Mouse (Mus musculus): ENCODE measurements at regions not wholly inside any gene's neighbourhood (a gene's known extent, or its start where the extent isn't known, plus 50 kb on each side); places are given as distances from the start of the nearest gene placed in this dataset.

DNA sequence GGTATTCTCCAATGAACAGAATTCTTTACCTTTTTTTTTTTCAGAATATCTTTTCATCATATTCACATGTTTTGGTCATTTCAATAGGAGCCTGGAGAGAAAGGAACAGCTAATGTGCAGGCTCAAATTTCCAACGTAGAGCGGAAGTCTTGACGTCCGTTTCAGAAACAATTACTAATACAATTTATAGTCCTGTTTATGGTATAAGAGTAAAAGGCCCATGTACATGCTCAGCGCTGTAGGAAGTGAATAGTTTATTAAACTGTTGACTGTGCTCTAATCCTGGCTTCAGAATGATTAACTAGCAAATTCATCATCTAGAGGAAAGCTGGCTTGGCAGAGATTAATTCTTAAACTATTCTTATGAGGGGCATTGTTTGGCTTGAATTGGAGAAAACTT, 142.1 kb downstream of the Pik3r1 start:
- ATAC-seq (ENCODE audit: extremely low read depth, insufficient number of reproducible peaks, low FRiP score, poor library complexity, severe bottlenecking), result no peak

DNA sequence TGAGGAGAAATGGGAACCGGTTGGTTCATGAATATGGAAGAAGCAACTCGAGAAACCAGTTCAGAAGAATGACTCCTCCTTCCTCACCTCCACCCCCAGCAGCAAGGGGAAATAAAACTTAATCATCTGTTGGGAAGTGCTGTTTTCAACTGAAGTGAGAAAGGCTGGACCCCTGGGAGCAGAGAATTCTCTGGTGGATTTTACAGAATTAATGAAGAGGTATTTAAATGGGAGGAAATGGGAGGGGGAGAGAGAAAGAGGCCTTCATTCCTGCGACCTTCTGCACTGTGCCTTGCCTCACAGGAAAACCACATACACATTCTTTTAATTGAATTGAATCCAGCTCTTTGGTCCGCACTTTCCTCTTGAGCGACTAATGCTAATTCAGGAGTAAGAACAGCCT, 143.8 kb downstream of the Pik3r1 start:
- no peak for ATAC-seq (ENCODE audit: extremely low read depth, insufficient number of reproducible peaks, low FRiP score, poor library complexity, severe bottlenecking)

DNA sequence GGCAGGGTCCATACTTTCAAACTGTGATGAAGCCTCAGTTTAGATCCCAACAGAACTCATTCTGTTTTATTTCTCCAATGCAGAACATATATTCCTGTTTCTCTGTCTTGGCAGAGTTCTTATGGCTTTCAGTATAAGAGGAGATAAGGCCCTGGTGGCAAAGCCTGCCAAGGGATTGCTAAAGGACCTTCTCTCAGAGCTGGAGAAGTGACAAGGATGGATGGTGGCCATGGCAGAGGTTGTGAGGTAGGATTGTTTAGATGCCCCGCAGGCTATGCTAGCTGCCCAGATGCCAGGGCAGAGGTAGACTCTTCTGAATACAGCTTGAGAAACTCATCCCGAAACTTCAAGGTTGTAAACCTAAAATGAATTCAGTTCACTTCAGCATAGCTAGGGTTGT, 145.4 kb downstream of the Pik3r1 start:
- no peak for ATAC-seq (ENCODE audit: extremely low read depth, insufficient number of reproducible peaks, low FRiP score, poor library complexity, severe bottlenecking)

DNA sequence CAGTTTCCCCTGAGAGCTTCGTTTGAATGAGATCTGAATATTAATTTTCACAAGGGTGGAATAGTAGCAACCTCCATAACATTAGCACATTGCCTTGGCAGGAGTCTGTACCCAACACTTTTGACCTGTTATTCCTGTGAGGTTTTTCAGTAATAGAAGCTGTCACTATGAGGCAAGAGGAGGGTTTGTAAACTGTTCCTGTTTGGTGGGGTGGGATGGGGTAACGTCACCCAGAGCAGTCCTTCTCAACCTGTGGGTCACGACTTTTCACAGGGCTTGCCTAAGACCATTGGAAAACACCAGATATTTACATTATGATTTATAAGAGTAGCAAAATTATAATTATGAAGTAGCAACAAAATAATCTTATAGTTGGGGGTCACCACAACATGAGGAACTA, 147.4 kb downstream of the Pik3r1 start:
- ATAC-seq (ENCODE audit: extremely low read depth, insufficient number of reproducible peaks, low FRiP score, poor library complexity, severe bottlenecking), result no peak

DNA sequence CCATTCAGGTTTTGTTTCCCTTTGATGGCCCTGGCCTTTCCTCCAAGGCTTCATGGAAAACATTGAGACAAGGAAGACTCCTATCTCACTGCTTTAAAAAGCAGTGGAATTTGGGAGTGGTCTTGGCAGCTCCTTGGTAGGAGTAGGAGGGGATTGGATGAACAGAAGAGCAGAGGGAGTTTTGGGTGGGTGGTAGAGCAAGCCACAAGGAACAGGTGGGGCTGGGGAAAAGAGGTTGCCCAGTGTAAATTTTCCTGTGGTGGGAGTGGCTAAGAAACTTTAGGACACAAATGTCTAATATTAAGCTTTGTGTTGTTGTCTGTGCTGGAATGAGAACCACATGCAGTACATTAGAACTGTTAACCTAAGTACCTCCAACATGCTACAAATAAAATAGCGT, 148.9 kb downstream of the Pik3r1 start:
- ATAC-seq (ENCODE audit: extremely low read depth, insufficient number of reproducible peaks, low FRiP score, poor library complexity, severe bottlenecking), result no peak

DNA sequence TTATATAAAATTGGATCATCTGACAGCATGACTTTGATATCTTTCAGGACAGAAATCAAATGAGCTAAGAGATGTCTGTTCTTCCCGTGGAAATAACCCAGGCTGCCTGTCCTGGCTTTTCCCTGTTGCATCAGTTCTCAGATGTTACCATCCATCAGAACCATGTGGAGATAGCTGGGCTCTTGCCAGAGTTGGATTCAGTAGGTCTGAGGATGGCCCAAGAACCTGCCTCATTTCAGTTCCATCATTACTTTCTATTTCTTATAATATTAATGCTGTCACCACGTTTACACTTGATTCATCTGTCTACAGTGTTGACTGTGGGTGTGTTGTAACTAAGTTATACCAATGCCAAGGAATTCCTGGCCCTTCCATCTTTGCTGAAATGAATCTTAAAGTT, 155.2 kb downstream of the Pik3r1 start:
- no peak for ATAC-seq (ENCODE audit: extremely low read depth, insufficient number of reproducible peaks, low FRiP score, poor library complexity, severe bottlenecking)

DNA sequence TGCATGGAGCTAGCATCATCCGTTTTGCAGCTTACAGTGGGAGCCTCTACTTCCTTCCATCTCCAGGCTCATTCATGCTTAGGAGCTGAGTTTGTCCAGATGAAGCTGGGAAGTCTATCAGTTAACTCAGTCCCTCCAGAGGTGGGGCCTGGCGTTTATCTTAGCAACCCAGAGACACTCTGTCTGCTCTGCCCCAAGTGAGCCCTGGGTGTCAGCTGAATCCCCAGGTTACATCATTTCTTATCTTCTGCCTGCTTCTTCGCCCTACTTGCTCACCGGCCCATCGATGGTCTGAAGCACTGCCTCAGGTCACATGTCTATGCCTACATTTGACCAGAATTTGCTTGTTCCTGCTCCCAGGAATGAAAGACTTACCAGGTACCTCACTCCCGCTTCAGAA, 156.3 kb downstream of the Pik3r1 start:
- no peak for ATAC-seq (ENCODE audit: extremely low read depth, insufficient number of reproducible peaks, low FRiP score, poor library complexity, severe bottlenecking)

DNA sequence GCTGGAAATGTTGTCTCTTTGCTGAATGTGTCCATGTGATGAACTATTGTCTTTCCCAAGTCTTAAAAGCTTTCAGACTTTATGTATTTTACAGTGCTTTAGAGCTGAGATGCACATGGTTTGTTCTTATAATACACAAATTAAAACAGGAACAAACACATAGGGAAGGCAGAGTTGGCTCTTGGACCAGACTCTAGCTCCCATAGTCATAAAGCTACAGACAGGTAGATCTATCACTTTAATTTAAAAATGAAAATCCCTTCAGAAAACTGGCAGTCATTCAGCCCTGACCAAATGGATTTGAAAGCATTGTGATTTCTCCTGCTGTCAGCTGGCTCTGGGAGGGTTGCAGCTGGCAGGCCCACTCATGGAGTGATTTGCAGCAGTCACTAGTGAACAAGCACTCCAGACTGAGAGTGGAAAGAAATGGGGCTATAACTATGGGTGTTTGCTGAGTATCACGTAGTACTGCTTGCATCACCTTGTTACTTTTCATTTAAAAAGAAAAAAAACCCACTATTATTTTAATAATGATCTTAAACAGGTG, 161.8 kb downstream of the Pik3r1 start:
- ATAC-seq (ENCODE audit: extremely low read depth, insufficient number of reproducible peaks, low FRiP score, poor library complexity, severe bottlenecking), result no peak

DNA sequence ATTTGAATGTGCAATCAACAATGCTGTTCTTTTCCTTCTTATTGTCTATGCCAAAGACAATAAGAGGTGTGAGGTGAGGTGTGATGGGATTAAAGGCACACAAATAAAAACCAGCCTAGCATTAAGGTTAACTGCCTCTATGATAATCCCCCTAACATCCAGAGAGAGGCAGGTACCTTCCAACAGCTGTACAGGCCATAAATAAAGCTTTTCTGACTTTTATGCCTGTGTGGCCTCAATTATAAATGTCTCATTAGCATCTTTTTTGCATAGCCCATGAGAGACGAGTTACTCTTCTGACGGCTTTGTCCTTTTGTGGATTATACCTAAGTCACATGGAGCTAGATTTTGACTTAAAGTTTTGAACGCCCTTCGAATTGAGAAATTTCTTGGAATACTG, 162.3 kb downstream of the Pik3r1 start:
- no peak for ATAC-seq (ENCODE audit: extremely low read depth, insufficient number of reproducible peaks, low FRiP score, poor library complexity, severe bottlenecking)

DNA sequence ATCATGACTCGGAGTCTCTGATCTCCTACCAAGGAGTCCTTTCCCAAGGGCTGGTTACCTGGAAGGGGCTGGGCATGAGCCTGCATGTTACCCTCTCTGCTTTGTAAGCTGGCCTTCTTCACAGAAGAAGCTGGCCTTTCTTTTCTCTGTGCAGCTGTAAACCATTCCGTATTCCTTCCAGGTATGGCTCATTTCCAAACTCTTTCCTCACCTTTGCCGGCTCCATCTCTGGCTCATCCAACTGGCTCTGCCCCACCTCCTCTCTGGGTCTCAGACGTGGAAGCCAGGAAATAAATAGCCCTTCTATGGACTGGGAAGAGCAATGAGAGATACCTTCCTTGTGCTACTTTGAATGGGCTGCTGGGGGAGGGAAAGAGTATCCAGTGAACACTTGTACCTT, 163.0 kb downstream of the Pik3r1 start:
- no peak for ATAC-seq (ENCODE audit: extremely low read depth, insufficient number of reproducible peaks, low FRiP score, poor library complexity, severe bottlenecking)

DNA sequence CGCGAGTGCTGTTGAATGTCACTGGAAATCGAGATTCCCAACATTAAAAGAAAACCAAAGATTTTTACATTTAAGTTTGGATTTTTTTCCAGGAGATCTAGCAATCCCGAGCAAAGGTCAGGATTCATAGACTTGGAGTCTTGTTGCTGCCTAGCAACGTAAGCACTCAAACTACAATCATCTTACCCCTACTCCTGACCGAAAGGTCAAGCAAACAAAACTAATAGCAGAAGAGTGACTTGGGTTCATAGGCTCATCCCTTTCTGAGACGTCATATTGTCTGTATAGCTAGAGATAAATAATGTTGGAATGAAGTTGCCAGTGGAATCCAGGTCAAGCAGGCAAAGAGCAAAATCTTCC, 169.9 kb downstream of the Pik3r1 start:
- ATAC-seq (ENCODE audit: extremely low read depth, insufficient number of reproducible peaks, low FRiP score, poor library complexity, severe bottlenecking), result no peak

DNA sequence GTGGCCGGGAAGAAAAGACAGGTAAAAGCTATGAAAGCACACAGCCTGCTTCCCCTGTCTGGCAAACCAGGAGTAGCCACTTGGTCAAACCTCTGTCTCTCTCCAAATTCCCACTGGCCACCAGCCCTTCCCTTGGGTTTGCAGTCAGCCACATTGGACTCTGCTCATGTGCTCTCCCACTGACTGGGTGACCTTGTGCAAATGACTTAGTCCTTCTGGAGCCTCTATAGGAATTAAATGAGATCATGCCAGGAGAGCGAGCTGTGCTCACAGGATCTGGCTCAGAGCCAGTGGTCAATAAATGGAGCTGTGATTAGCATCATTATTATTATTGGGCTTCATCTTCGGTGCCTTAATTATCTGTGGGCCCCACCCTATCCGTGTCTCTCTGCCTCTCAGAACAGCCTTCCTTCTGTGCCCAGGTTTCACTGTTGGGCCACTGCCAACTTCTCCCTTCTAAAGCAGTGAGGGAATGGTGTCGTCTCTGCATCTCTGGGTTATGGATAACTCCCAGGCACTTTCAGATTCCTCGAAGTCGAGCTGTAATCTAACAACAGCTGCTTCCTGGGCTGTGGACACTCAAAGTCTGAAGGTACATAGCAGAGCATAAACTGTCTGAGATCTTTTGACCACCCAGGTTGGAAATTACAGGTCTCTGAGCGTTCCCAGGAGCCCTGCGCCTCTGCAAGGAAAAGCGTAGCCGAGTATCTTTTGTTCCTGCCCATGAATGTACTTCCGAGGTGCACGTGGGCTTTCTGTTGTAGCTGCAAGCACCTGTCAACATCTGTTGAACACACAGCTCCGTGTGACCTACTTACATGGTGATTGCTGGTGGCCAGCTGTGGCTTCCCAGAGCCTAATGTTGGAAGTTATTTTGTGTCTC, 170.5 kb downstream of the Pik3r1 start:
- ATAC-seq (ENCODE audit: extremely low read depth, insufficient number of reproducible peaks, low FRiP score, poor library complexity, severe bottlenecking), result no peak

DNA sequence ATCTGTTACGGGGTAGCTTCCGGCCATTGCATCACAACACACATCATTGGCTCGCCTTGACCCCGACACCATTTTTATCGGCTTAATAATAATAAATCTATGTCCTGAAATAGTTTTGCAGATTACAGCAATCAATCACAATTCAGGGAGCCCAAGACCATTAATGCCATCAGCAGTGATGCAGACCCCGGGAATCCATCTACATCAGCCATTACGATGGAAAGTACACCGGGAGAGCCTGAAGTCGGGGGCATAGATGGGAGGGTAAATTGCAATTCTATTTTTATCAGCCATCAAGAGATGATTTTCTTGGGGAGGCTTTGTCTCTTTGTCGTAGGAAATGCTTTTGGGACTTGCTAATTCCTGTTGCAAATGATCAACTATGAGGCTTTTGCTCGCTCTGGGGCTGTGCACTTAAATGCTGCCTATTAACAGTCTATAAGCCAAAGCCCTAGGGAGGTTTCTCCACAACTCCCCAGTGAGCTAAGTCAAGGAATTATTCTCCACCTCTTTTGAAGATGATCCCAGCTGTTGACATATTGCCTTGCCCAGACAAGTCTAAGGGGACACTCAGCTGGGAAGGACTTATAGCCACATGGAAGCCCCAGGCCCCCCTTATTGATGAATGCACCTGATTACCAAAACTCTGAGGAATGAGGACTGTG, 173.4 kb downstream of the Pik3r1 start:
- no peak for ATAC-seq (ENCODE audit: extremely low read depth, insufficient number of reproducible peaks, low FRiP score, poor library complexity, severe bottlenecking)

DNA sequence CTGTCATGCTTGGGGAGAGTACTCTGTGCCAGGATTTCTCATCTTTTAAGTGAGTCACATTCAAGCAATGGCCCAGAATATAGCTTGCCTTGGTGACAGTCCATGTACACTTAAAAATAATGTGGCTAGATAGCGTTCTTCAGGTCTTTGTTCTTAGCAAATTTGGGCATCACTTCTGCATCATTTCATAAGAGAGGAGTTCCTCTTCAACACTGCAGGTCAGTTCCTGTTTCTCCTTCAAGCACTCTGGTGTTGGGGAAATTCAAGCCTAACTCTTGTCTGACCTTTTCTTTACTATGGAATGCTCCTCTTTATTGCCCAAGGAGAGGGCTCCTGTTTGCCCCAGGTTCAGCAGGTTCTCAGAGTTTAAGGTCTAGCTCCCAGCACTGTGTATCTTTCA, 175.7 kb downstream of the Pik3r1 start:
- ATAC-seq (ENCODE audit: extremely low read depth, insufficient number of reproducible peaks, low FRiP score, poor library complexity, severe bottlenecking), result peak; percentile 85

DNA sequence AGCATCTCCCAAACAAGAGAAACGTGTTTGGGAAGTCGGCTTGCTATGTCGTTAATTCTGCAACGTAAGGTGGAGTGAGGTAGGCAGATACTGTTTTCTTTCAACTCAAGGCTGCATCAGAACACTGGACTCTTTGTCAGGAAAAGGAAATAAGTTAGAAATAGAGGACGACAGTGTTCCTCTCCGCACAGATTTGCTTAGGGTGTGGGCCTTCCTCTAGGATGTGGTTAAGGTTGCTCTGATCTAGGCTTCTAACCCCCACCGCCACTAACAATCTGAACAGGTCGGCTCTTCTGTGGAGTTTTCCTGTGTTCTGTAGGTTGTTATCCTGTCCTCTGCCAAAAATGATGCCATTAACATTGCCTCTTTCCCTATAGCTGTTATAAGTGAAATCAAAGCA, 179.1 kb downstream of the Pik3r1 start:
- no peak for ATAC-seq (ENCODE audit: extremely low read depth, insufficient number of reproducible peaks, low FRiP score, poor library complexity, severe bottlenecking)

DNA sequence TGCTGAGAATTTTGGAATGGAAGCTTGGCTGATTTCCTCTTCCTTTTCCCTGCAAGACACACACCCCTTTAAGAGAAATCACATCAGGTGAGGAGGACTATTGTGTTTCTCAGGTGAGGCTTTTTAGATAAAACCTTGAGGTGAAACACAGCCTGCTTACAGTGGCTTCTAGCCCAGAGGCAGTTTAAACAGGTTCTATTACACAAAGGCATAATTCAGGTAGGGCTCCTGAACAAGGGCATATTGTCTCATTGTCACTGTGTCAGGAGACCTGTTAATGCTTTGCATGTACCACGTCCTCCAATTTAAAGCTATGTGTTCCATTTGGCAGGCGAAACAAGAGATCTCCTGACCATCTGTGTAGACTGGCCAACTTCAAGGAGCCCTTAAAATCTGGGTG, 181.2 kb downstream of the Pik3r1 start:
- no peak for ATAC-seq (ENCODE audit: extremely low read depth, insufficient number of reproducible peaks, low FRiP score, poor library complexity, severe bottlenecking)

DNA sequence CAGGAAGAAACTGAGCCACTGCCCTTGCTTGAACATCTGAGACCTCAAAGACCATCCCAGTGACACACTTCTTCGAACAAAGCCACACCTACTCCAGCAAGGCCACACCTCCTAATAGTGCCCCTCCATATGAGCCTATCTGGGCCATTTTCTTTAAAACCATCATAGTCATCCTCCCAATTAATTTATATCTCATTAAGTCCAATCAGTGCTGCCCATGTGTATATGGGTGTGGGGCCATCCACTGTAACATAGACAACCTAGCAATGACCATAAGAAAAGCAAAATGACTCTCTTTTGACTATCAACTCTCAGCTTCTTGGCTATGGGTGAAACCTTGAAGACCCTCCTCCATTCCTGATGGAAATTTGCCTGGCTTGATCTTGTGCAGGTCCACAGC, 191.5 kb downstream of the Pik3r1 start:
- ATAC-seq (ENCODE audit: extremely low read depth, insufficient number of reproducible peaks, low FRiP score, poor library complexity, severe bottlenecking), result no peak

DNA sequence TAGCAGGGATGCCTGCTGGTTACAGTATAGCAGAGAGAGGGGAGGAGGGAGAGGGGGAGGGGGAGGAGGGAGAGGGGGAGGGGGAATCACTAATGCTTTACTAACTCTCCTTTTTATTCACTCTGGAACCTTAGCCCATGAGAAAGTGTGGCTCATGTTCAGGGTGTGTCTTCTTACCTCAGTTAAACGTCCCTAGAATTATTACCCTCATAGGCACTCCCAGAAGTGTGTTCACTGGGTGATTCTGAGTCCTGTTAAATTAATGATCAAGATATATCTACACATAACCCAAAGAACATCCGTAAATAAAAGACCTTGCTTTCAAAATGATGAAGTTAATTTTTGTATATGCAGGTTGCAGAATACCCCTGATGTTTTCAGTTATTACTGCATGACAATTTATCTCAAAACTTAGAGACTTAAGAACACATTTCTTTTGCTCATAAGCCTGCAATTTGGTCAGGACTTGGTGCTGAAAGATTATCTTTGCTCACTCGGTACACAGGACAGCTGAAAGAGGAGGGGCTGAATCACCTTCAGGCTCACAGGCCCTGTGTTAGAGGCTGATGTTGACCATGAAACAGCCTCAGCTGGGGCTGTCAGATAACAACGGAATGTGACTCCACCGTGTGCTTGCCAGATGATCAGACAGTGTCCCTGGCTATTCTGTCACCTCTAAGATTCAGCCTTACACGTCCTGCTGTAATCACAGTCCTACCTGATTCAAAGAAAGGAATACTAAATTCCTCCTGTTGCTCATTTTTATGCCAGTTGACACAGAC, 195.0 kb downstream of the Pik3r1 start:
- no peak for ATAC-seq (ENCODE audit: extremely low read depth, insufficient number of reproducible peaks, low FRiP score, poor library complexity, severe bottlenecking)

DNA sequence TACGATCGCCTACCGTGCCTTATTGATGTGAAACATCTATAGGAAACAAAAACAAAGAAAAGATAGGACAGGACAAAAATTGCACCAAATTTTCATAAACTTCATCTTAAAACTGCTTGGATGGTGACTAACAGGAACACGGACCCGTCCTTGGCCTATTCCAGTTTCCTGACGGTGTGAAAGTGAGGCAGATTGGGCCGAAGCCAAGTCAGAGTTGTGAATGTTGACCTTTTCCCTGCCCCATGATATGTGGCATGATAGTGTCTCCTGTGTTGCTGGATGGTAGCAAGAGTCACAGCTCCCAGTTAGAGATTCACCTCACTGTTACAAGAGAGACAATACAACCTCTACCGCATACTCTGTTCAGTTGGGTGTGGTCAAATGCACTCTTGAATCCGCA, 195.8 kb downstream of the Pik3r1 start:
- ATAC-seq (ENCODE audit: extremely low read depth, insufficient number of reproducible peaks, low FRiP score, poor library complexity, severe bottlenecking), result no peak

DNA sequence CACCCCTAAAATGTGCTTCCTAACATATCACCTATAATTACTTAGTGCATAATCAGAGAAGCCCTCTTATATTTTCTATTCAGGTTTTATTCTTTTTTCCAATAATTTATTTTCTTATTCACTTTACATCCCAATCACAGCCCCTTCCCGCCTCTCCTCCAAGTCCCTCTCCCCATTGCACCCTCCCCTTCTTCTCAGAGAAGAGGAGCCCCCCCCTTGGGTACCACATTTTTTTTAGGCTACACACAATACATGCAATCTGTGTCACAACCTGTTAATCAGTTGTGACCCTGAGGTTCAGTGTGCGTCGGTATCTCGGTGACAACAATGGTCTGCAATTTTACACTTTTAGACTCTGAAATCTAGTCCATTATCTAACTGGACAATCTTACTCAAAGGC, 198.0 kb downstream of the Pik3r1 start:
- no peak for ATAC-seq (ENCODE audit: extremely low read depth, insufficient number of reproducible peaks, low FRiP score, poor library complexity, severe bottlenecking)
